Mouse (Mus musculus): ENCODE results near the gene Becn1. TPM values are rescaled to one million over a fixed set of nuclear protein-coding genes. Genes with fewer than 3 reads are reported as not detected.

Gene Becn1
- polyA plus RNA-seq, 1 experiment from 2014 or later, result 156 TPM

DNA sequence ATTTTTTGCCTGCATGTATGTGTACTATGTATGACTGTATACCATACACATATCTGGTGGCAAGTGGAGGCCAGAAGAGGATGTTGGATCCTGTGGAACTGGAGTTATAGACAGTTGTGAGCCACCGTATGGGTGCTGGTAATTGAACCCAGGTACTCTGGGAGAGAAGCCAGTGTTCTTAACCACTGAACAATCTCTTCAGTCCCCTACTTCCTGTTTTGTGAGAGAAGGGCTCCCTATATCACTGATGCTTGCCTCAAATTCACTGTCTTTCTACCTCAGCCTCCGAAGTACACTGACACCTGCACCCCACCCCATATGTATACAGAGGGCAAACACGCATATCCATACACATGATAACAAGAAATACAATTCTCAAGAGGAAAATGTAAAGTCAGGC lies 9.0 kb upstream of the Becn1 start:
- Histone ChIP-seq H3K9ac (ENCODE audit: low read depth, low read length) (no peak overlapping the region), H3K27ac (no peak overlapping the region), H3K27me3 (ENCODE audit: insufficient read depth, low read length) (no peaks in the 10 kb centered on the region), H3K4me3 (replicated peaks; ENCODE audit: low read depth, low read length) (no peak overlapping the region), H3K36me3 (ENCODE audit: insufficient read depth, low read length) (no peaks in the 10 kb centered on the region), H3K4me1 (replicated peaks; ENCODE audit: insufficient read depth, low read length) (no peaks in the 10 kb centered on the region), H3K4me2 (ENCODE audit: low read length) (no peak overlapping the region), H3K9me3 (replicated peaks; ENCODE audit: low read length) (no peaks in the 10 kb centered on the region)
- no peak for DNase-seq (ENCODE audit: low spot score)
- TF ChIP-seq CTCF (IDR thresholded peaks at IDR 0.05; ENCODE audit: low read depth), result no peak
- no peak for ATAC-seq (replicated peaks; ENCODE audit: low FRiP score, low read depth)
- 95% methylated on average over 3 of the region's 3 CpGs for WGBS

DNA sequence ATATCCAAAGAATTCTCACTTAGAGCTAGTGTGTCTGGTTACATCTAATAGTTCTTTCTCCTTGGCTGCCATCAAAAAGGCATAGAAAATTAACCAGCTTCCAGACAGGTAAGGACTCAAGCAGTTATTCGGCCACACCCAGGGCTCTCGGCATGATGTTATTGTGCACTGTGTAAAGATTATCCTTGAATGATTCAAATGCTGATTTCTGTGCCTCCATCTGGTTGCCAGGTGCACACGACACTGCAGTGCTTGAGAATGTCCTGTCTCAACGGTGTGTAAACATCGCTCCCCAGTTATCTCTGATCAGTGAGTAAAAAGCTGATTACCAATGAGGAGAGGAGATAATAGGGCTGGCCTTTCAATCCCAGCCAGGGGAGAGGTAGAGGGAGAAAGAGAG lies 5.7 kb upstream of the Becn1 start:
- Histone ChIP-seq H3K9ac (ENCODE audit: low read depth, low read length) (no peak overlapping the region), H3K4me2 (ENCODE audit: low read length) (no peak overlapping the region), H3K4me3 (replicated peaks; ENCODE audit: low read depth, low read length) (no peak overlapping the region), H3K27ac (no peak overlapping the region), H3K27me3 (ENCODE audit: insufficient read depth, low read length) (no peaks in the 10 kb centered on the region), H3K9me3 (replicated peaks; ENCODE audit: low read length) (no peaks in the 10 kb centered on the region), H3K4me1 (replicated peaks; ENCODE audit: insufficient read depth, low read length) (no peaks in the 10 kb centered on the region), H3K36me3 (ENCODE audit: insufficient read depth, low read length) (no peaks in the 10 kb centered on the region)
- DNase-seq (ENCODE audit: low spot score) (no peak), ATAC-seq (replicated peaks; ENCODE audit: low FRiP score, low read depth) (no peak)
- TF ChIP-seq CTCF (IDR thresholded peaks at IDR 0.05; ENCODE audit: low read depth), result no peak
- WGBS, result 44% methylated on average over 5 of the region's 5 CpGs

DNA sequence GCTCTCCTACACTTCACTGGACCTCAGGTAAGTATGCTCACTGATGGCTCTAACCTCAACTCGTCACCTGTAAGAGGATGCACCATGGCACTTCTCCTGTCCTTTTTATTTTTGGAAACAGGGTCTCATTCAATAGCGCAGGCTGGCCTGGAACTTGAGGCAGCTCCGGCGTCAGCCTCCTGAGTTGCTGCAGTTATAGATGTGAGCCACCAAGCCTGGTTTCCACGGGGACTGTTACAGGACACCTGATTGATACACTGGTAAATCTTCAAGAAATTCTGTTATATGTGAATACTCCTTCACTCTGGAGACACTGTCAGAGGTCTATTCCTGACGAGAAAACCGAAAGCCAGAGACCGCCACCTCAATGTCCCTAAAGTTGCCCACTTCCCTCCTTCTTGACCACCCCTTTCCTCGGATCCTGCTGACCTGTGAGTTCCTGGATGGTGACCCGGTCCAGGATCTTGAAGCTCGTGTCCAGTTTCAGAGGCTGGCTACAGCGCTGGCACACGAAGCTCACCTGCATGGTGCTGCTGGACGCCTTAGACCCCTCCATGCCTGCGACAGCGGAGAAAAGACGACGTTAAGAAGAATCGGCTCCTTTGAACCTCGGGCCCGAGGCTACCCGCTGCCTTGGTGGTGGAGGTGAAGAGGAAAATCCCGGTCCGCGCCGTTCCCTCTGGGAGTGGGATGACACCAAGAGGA lies 635 bp downstream of the Becn1 start:
- Histone ChIP-seq H3K27me3 (ENCODE audit: insufficient read depth, low read length) (no peaks in the 10 kb centered on the region), H3K9me3 (replicated peaks; ENCODE audit: low read length) (no peaks in the 10 kb centered on the region), H3K9ac (ENCODE audit: low read depth, low read length) (peak overlapping the region; percentile 78), H3K4me2 (ENCODE audit: low read length) (peak overlapping the region; percentile 84), H3K27ac (peak overlapping the region; percentile 78), H3K36me3 (ENCODE audit: insufficient read depth, low read length) (peaks cover 23% of the 10 kb centered on the region), H3K4me1 (replicated peaks; ENCODE audit: insufficient read depth, low read length) (peaks cover 12% of the 10 kb centered on the region), H3K4me3 (replicated peaks; ENCODE audit: low read depth, low read length) (peak overlapping the region; percentile 89)
- WGBS, result 12% methylated on average over 26 of the region's 26 CpGs
- no peak for TF ChIP-seq CTCF (IDR thresholded peaks at IDR 0.05; ENCODE audit: low read depth)
- DNase-seq (ENCODE audit: low spot score) (no peak), ATAC-seq (replicated peaks; ENCODE audit: low FRiP score, low read depth) (no peak)

DNA sequence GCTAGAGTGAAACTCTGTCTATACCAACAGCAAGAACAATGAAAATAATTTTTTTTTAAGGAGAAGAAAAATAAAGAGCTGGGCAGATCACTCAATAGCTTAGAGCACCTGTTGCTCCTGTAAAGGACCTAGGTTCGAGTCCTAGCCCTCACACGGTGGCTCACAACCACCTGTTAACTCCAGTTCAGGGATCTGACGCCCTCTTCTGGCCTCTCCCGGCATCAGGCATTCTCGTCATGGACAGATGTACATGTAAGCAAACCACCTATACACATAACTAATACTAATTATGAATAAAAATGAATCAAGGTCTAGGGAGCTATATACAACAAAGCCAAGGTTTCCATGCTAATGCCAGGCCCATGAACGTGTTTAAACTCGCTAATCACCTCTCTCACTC lies 1.2 kb downstream of the Becn1 start:
- peak; percentile 39 for TF ChIP-seq CTCF (IDR thresholded peaks at IDR 0.05; ENCODE audit: low read depth)
- no peak overlapping the region for H3K27ac ChIP-seq
- no peak for ATAC-seq (replicated peaks; ENCODE audit: low FRiP score, low read depth)
- peak overlapping the region; percentile 84 for H3K4me2 ChIP-seq (ENCODE audit: low read length)
- peaks cover 12% of the 10 kb centered on the region for H3K4me1 ChIP-seq (replicated peaks; ENCODE audit: insufficient read depth, low read length)
- no peaks in the 10 kb centered on the region for H3K27me3 ChIP-seq (ENCODE audit: insufficient read depth, low read length)
- H3K9me3 ChIP-seq (replicated peaks; ENCODE audit: low read length), result no peaks in the 10 kb centered on the region
- H3K36me3 ChIP-seq (ENCODE audit: insufficient read depth, low read length), result peaks cover 26% of the 10 kb centered on the region
- no peak for DNase-seq (ENCODE audit: low spot score)
- peak overlapping the region; percentile 78; the same call in 1 of the 2 replicates for H3K9ac ChIP-seq (ENCODE audit: low read depth, low read length)
- peak overlapping the region; percentile 89 for H3K4me3 ChIP-seq (replicated peaks; ENCODE audit: low read depth, low read length)
- 62% methylated on average over 7 of the region's 7 CpGs for WGBS

DNA sequence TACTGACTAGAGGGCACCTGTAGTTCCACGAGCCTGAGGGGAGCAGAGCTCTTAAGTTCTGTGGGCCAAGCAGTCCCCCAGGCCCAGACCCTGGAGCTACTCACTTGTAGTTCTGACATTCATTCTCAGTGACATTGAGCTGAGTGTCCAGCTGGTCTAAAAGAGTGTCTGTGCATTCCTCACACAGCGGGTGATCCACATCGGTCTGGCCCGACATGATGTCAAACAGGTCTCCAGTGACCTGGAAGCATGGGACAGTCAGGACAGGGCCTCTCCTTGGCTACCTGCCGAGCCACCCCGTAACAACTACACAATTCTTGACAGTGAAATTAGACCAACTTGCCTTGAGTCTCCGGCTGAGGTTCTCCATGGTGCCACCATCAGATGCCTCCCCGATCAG lies 6.9 kb downstream of the Becn1 start:
- Histone ChIP-seq H3K9me3 (replicated peaks; ENCODE audit: low read length) (no peaks in the 10 kb centered on the region), H3K4me3 (replicated peaks; ENCODE audit: low read depth, low read length) (no peak overlapping the region), H3K9ac (ENCODE audit: low read depth, low read length) (no peak overlapping the region), H3K4me2 (ENCODE audit: low read length) (no peak overlapping the region), H3K4me1 (replicated peaks; ENCODE audit: insufficient read depth, low read length) (0 out of 2 replicates have a peak, but pooled peaks cover under 1% of the 10 kb centered on the region), H3K27ac (no peak overlapping the region), H3K27me3 (ENCODE audit: insufficient read depth, low read length) (no peaks in the 10 kb centered on the region), H3K36me3 (ENCODE audit: insufficient read depth, low read length) (peaks cover 67% of the 10 kb centered on the region)
- DNase-seq (ENCODE audit: low spot score), result no peak
- ATAC-seq (replicated peaks; ENCODE audit: low FRiP score, low read depth), result no peak
- TF ChIP-seq CTCF (IDR thresholded peaks at IDR 0.05; ENCODE audit: low read depth), result no peak
- 97% methylated on average over 8 of the region's 8 CpGs for WGBS

- DNase-seq (ENCODE audit: low spot score) (no peak), ATAC-seq (replicated peaks; ENCODE audit: low FRiP score, low read depth) (no peak)
- Histone ChIP-seq H3K4me3 (replicated peaks; ENCODE audit: low read depth, low read length) (no peak overlapping the region), H3K4me2 (ENCODE audit: low read length) (no peak overlapping the region), H3K4me1 (replicated peaks; ENCODE audit: insufficient read depth, low read length) (no peaks in the 10 kb centered on the region), H3K9me3 (replicated peaks; ENCODE audit: low read length) (no peaks in the 10 kb centered on the region), H3K36me3 (ENCODE audit: insufficient read depth, low read length) (peaks cover 59% of the 10 kb centered on the region), H3K27me3 (ENCODE audit: insufficient read depth, low read length) (no peaks in the 10 kb centered on the region), H3K9ac (ENCODE audit: low read depth, low read length) (no peak overlapping the region), H3K27ac (no peak overlapping the region)
- no peak for TF ChIP-seq CTCF (IDR thresholded peaks at IDR 0.05; ENCODE audit: low read depth)
- 96% methylated on average over 8 of the region's 8 CpGs for WGBS
Measured at GRCm38 (mm10) chr11:101291231-101291630, 10.9 kb downstream of the Becn1 start.
